In the genomic region with DNA sequence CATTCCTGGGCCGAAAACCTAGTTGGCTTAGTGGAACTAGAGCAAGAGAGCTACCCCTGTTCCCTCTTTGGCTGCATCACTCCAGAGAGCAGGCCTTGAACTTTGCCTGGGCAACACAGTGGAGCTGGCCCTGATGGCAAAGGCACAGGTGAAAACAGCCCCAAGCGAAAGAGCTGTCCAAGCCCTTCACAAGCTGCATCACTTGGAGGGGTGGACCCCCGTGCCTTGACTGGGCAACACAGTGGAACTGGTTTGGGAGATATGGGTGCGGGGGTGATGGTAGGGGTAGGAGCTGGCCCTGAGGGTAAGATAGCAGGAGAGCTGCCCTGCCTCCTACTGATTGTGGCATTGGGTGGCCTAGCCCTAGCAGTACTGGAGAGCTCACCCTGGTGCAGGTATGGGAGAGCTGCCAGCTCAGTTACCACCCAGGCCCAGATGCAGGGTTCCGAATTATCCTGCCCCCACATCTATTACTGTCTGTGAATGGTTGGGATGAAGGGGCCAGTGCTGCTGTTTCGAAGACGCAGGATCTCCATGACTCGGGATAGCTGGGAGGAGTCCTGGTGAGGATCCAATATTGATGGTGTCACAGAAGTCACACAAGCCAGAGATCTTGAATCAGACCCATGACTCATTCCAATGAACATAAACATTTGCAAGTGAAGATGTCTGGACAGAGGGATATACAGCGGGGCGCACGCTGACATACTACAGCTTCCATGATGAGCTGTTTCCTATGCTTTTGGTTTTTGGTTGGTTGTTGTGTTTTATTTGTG, we compare ENCODE assay signal across 16 mouse cellular contexts. TPM values are rescaled to one million over a fixed set of nuclear protein-coding genes. Genes with fewer than 3 reads are reported as not detected.
DNase-seq lines count a peak whose midpoint lies in the region; ATAC-seq and TF ChIP-seq lines count a peak whose summit lies in the region.
"Had no signal": no experiment of that assay in that cellular context is flagged by ENCODE, and none has a peak within 500 bp of the region (broad histone marks: within the 10 kb centered on the region; RNA-seq: fewer than 3 reads in every experiment).

No protein-coding gene starts in this region.

- TF ChIP-seq CTCF in heart, adult 2 months (IDR thresholded peaks at IDR 0.05) = no peak

- WGBS in heart, adult 2 months = 92% methylated on average over 11 of the region's 11 CpGs
- WGBS in lung, embryonic 15.5 days = 75% methylated on average over 11 of the region's 11 CpGs

- TF ChIP-seq EP300 in heart, adult 2 months (IDR thresholded peaks at IDR 0.05; ENCODE audit: insufficient read depth, low read depth, low read length) = no peak

- H3K27me3 ChIP-seq in heart, adult 2 months (ENCODE audit: control insufficient read depth, insufficient read depth, low read length) = no peaks in the 10 kb centered on the region
- H3K27me3 ChIP-seq in lung, embryonic 15.5 days = no peaks in the 10 kb centered on the region
- H3K27me3 ChIP-seq: heart, embryonic 15.5 days had no signal

- TF ChIP-seq POLR2A in heart, adult 2 months (IDR thresholded peaks at IDR 0.05; ENCODE audit: insufficient read depth, low read depth, low read length) = no peak

- no peaks in the 10 kb centered on the region for H3K9me3 ChIP-seq in lung, embryonic 15.5 days
- H3K9me3 ChIP-seq: heart, embryonic 15.5 days had no signal

- no peak overlapping the region for H3K9ac ChIP-seq in heart, adult 2 months (ENCODE audit: low read depth, low read length)
- no peak overlapping the region for H3K9ac ChIP-seq in lung, embryonic 15.5 days
- H3K9ac ChIP-seq: heart, embryonic 15.5 days had no signal

- no peak overlapping the region for H3K4me2 ChIP-seq in lung, embryonic 15.5 days
- H3K4me2 ChIP-seq: heart, embryonic 15.5 days had no signal

- intact Hi-C loops in heart, adult 2 months (cut with DNase I) = no loop called here

- peak; percentile 82 for DNase-seq in heart, adult 11 months
- no peak for DNase-seq in heart, adult 2 months
- DNase-seq in lung, postnatal 4 days = no peak
- peak; percentile 53 for DNase-seq in 3134 (ENCODE audit: extremely low read depth, insufficient read length, low spot score)
- peak; percentile 11 for DNase-seq in adrenal gland, postnatal 25 days
- DNase-seq in ovary, postnatal 10 days (ENCODE audit: low spot score) = no peak
- DNase-seq: cerebellum, postnatal 10 days; kidney, postnatal 14 days; liver; right cerebral cortex, adult 18-20 months; thymus, adult 18-20 months; thymus, postnatal 4 days had no signal

- peak; percentile 72 for ATAC-seq in lung, embryonic 15.5 days (ENCODE audit: borderline replicate concordance, extremely low read depth, low FRiP score, low TSS enrichment)
- no peak for ATAC-seq in cerebellum, adult (ENCODE audit: insufficient number of reproducible peaks, low FRiP score, low TSS enrichment)
- ATAC-seq: hindbrain, postnatal 0 days had no signal

- H3K4me3 ChIP-seq in heart, adult 2 months = no peak overlapping the region
- H3K4me3 ChIP-seq in lung, embryonic 15.5 days = no peak overlapping the region
- H3K4me3 ChIP-seq: heart, embryonic 15.5 days had no signal

- H3K27ac ChIP-seq in heart, adult 2 months = no peak overlapping the region
- no peak overlapping the region for H3K27ac ChIP-seq in lung, embryonic 15.5 days
- H3K27ac ChIP-seq: heart, embryonic 15.5 days; hindbrain, postnatal 0 days had no signal

- H3K36me3 ChIP-seq in heart, adult 2 months (ENCODE audit: control insufficient read depth, insufficient read depth, low read length) = no peaks in the 10 kb centered on the region
- H3K36me3 ChIP-seq in lung, embryonic 15.5 days = no peaks in the 10 kb centered on the region
- H3K36me3 ChIP-seq: heart, embryonic 15.5 days had no signal

- no peaks in the 10 kb centered on the region for H3K4me1 ChIP-seq in heart, adult 2 months (ENCODE audit: control insufficient read depth, insufficient read depth, low read length)
- no peaks in the 10 kb centered on the region for H3K4me1 ChIP-seq in lung, embryonic 15.5 days
- H3K4me1 ChIP-seq: heart, embryonic 15.5 days had no signal

- no peaks in the 10 kb centered on the region for H3K79me2 ChIP-seq in heart, adult 2 months (replicated peaks; ENCODE audit: control insufficient read depth, insufficient read depth, low read length)

RNA-seq across cellular contexts. Expression of a gene that starts 41.4 kb away (rescaled TPM):
- 1 to 10 TPM; 3.5 to 4.5 TPM for total RNA-seq in heart, adult 2 months (2021)
- 1.3 and 2.1 TPM in 2 replicates for polyA plus RNA-seq in heart, adult 2 months (2012; rRNA removed)
- 15.6 and 17.2 TPM in 2 replicates for polyA plus RNA-seq in lung, embryonic 15.5 days (2015; fragmentation: Nextera tagmentation; extraction: Ambion mirVana)
- total RNA-seq in adrenal gland, postnatal 25 days (2021) = 32.2 and 38.4 TPM in 2 replicates

Comparison
In these comparisons a context has a peak if more than half of its experiments do, and no peak if none do; other contexts are left out.
1. DNase-seq: peak in heart, adult 11 months (single experiment), 3134 (single experiment) and adrenal gland, postnatal 25 days (single experiment); none in heart, adult 2 months (0 of 2), lung, postnatal 4 days (0 of 2) and ovary, postnatal 10 days (single experiment).